Mouse (Mus musculus) embryonic facial prominence, embryonic 13.5 days (tissue): ENCODE data around the gene Coro6. TPM values are rescaled to one million over a fixed set of nuclear protein-coding genes. Genes with fewer than 3 reads are reported as not detected.

Experiments used
- ATAC-seq: fragments of 200-750 bp; cut with Nextera tagmentation; 2 replicates; pipeline ENCODE4 v1.8.0; 2017; ENCODE audit warnings: low read depth; ENCODE audit not compliant: insufficient number of reproducible peaks, insufficient read depth, low FRiP score, low TSS enrichment
- H3K27ac ChIP-seq: fragments of 300-500 bp; sonication (generic); 2 replicates; pipeline ENCODE4 v1.5.1; 2015; ENCODE audit warnings: moderate library complexity, mild to moderate bottlenecking, inconsistent platforms
- H3K27me3 ChIP-seq: fragments of 300-500 bp; sonication (generic); 2 replicates; pipeline ENCODE4 v1.6.1; 2015; ENCODE audit warnings: mild to moderate bottlenecking, inconsistent platforms
- H3K36me3 ChIP-seq: fragments of 300-500 bp; sonication (generic); 2 replicates; pipeline ENCODE4 v1.6.1; 2015; ENCODE audit warnings: mild to moderate bottlenecking, inconsistent platforms
- H3K4me1 ChIP-seq: fragments of 300-500 bp; sonication (generic); 2 replicates; pipeline ENCODE4 v1.6.1; 2015; ENCODE audit warnings: inconsistent platforms
- H3K4me2 ChIP-seq: fragments of 300-500 bp; sonication (generic); 2 replicates; pipeline ENCODE4 v1.6.1; 2015; ENCODE audit warnings: moderate library complexity, mild to moderate bottlenecking, inconsistent platforms
- H3K4me3 ChIP-seq: fragments of 300-500 bp; sonication (generic); 2 replicates; pipeline ENCODE4 v1.5.1; 2015; ENCODE audit warnings: mild to moderate bottlenecking, inconsistent platforms
- H3K9ac ChIP-seq: fragments of 300-500 bp; sonication (generic); 2 replicates; pipeline ENCODE4 v1.6.1; 2015; ENCODE audit warnings: mild to moderate bottlenecking, inconsistent platforms
- H3K9me3 ChIP-seq: fragments of 300-500 bp; sonication (generic); 2 replicates; pipeline ENCODE4 v1.6.1; 2016; ENCODE audit warnings: inconsistent platforms
- WGBS: fragments of 180-500 bp; shearing (Covaris S2); methylation state at CpG from one replicate; pipeline ENCODE4 v1.1.7; 2015; ENCODE audit warnings: mixed read lengths; 5-methylcytosine and 5-hydroxymethylcytosine counted together
- polyA plus RNA-seq: library from polyadenylated mRNA; unstranded; fragments of >200 nt; fragmentation: Nextera tagmentation; extraction: Ambion mirVana; gene quantifications from 2 replicates; pipeline ENCODE4 v1.2.1, GENCODE M21; 2015

Gene Coro6
- polyA plus RNA-seq, 1 experiment from 2014 or later, result 0.10 TPM

- H3K9me3 ChIP-seq, result no peaks in the 10 kb centered on the region
- 0 out of 2 replicates have a peak overlapping the region, but pooled peaks have one; percentile 98 for H3K4me2 ChIP-seq
- H3K36me3 ChIP-seq, result peaks cover 14% of the 10 kb centered on the region
- no peak overlapping the region for H3K9ac ChIP-seq
- no peaks in the 10 kb centered on the region for H3K27me3 ChIP-seq
- ATAC-seq, result no peak
- no peak overlapping the region for H3K27ac ChIP-seq
- no peak overlapping the region for H3K4me3 ChIP-seq
- peaks cover 60% of the 10 kb centered on the region for H3K4me1 ChIP-seq
Measured at GRCm38 (mm10) chr11:77495507-77495906, 33.3 kb downstream of the Coro6 start.

- ATAC-seq, result no peak
- Histone ChIP-seq H3K4me2 (no peak overlapping the region), H3K36me3 (peaks cover 24% of the 10 kb centered on the region), H3K9ac (peak overlapping the region; percentile 46; the same call in 1 of the 2 replicates), H3K4me1 (peaks cover 51% of the 10 kb centered on the region), H3K9me3 (no peaks in the 10 kb centered on the region), H3K27ac (peak overlapping the region; percentile 30; the same call in 1 of the 2 replicates), H3K4me3 (no peak overlapping the region), H3K27me3 (no peaks in the 10 kb centered on the region)
- 26% methylated on average over 6 of the region's 6 CpGs for WGBS
Measured at GRCm38 (mm10) chr11:77497341-77497756, 35.1 kb downstream of the Coro6 start.

- Histone ChIP-seq H3K27ac (0 out of 2 replicates have a peak overlapping the region, but pooled peaks have one; percentile 30), H3K4me2 (no peak overlapping the region), H3K36me3 (peaks cover 29% of the 10 kb centered on the region), H3K27me3 (no peaks in the 10 kb centered on the region), H3K4me1 (peaks cover 50% of the 10 kb centered on the region), H3K9ac (0 out of 2 replicates have a peak overlapping the region, but pooled peaks have one; percentile 37), H3K4me3 (no peak overlapping the region), H3K9me3 (no peaks in the 10 kb centered on the region)
- ATAC-seq, result no peak
- 48% methylated on average over 4 of the region's 4 CpGs for WGBS
Measured at GRCm38 (mm10) chr11:77497851-77498250, 35.6 kb downstream of the Coro6 start.

GRCm38 (mm10) chr11:77498261-77499139, 36.3 kb downstream of the Coro6 start:
- H3K27ac ChIP-seq, result no peak overlapping the region
- H3K36me3 ChIP-seq, result peaks cover 36% of the 10 kb centered on the region
- 0 out of 2 replicates have a peak overlapping the region, but pooled peaks have one; percentile 37 for H3K9ac ChIP-seq
- H3K4me2 ChIP-seq, result no peak overlapping the region
- WGBS, result 68% methylated on average over 12 of the region's 12 CpGs
- H3K4me1 ChIP-seq, result peaks cover 56% of the 10 kb centered on the region
- no peak overlapping the region for H3K4me3 ChIP-seq
- no peak for ATAC-seq
- no peaks in the 10 kb centered on the region for H3K9me3 ChIP-seq
- no peaks in the 10 kb centered on the region for H3K27me3 ChIP-seq

- no peak overlapping the region for H3K4me3 ChIP-seq
- H3K9me3 ChIP-seq, result no peaks in the 10 kb centered on the region
- no peak overlapping the region for H3K9ac ChIP-seq
- H3K36me3 ChIP-seq, result peaks cover 44% of the 10 kb centered on the region
- no peak overlapping the region for H3K4me2 ChIP-seq
- ATAC-seq, result no peak
- no peaks in the 10 kb centered on the region for H3K27me3 ChIP-seq
- H3K4me1 ChIP-seq, result peaks cover 53% of the 10 kb centered on the region
- WGBS, result 83% methylated on average over 7 of the region's 7 CpGs
- no peak overlapping the region for H3K27ac ChIP-seq
Measured at GRCm38 (mm10) chr11:77499354-77499753, 37.1 kb downstream of the Coro6 start.

GRCm38 (mm10) chr11:77500361-77501325, 38.4 kb downstream of the Coro6 start:
- H3K4me2 ChIP-seq, result no peak overlapping the region
- no peak overlapping the region for H3K9ac ChIP-seq
- no peaks in the 10 kb centered on the region for H3K27me3 ChIP-seq
- WGBS, result 82% methylated on average over 17 of the region's 17 CpGs
- no peak for ATAC-seq
- H3K36me3 ChIP-seq, result peaks cover 57% of the 10 kb centered on the region
- no peak overlapping the region; the same call in 1 of the 2 replicates for H3K27ac ChIP-seq
- H3K4me1 ChIP-seq, result peaks cover 42% of the 10 kb centered on the region
- H3K4me3 ChIP-seq, result no peak overlapping the region
- no peaks in the 10 kb centered on the region for H3K9me3 ChIP-seq

- 25% methylated on average over 5 of the region's 5 CpGs for whole genome bisulfite sequencing
- H3K36me3 ChIP-seq, result peaks cover 65% of the 10 kb centered on the region
- ATAC-seq, result no peak
Measured at GRCm38 (mm10) chr11:77501392-77501791, 39.2 kb downstream of the Coro6 start.

GRCm38 (mm10) chr11:77501971-77502370, 39.8 kb downstream of the Coro6 start:
- 93% methylated on average over 4 of the region's 4 CpGs for WGBS
- H3K36me3 ChIP-seq, result peaks cover 71% of the 10 kb centered on the region
- no peak for ATAC-seq

More at GRCm38 (mm10) chr11:77501392-77501791, 39.2 kb downstream of the Coro6 start:
- no peak overlapping the region for H3K4me3 ChIP-seq
- no peak overlapping the region for H3K9ac ChIP-seq
- H3K9me3 ChIP-seq, result no peaks in the 10 kb centered on the region
- no peak overlapping the region for H3K27ac ChIP-seq
- peaks cover 42% of the 10 kb centered on the region for H3K4me1 ChIP-seq
- no peaks in the 10 kb centered on the region for H3K27me3 ChIP-seq
- H3K4me2 ChIP-seq, result no peak overlapping the region

GRCm38 (mm10) chr11:77502481-77502880, 40.3 kb downstream of the Coro6 start:
- ATAC-seq, result no peak
- Histone ChIP-seq H3K4me3 (no peak overlapping the region), H3K27me3 (no peaks in the 10 kb centered on the region), H3K9me3 (no peaks in the 10 kb centered on the region), H3K4me2 (no peak overlapping the region), H3K9ac (peak overlapping the region; percentile 21; the same call in 1 of the 2 replicates), H3K4me1 (peaks cover 41% of the 10 kb centered on the region), H3K36me3 (peaks cover 75% of the 10 kb centered on the region), H3K27ac (no peak overlapping the region)
- WGBS, result 82% methylated on average over 6 of the region's 6 CpGs

More at GRCm38 (mm10) chr11:77501971-77502370, 39.8 kb downstream of the Coro6 start:
- H3K4me2 ChIP-seq, result no peak overlapping the region
- peaks cover 44% of the 10 kb centered on the region for H3K4me1 ChIP-seq
- H3K9me3 ChIP-seq, result no peaks in the 10 kb centered on the region
- no peak overlapping the region for H3K4me3 ChIP-seq
- H3K9ac ChIP-seq, result no peak overlapping the region
- H3K27ac ChIP-seq, result no peak overlapping the region
- no peaks in the 10 kb centered on the region for H3K27me3 ChIP-seq

- ATAC-seq, result no peak
- H3K27me3 ChIP-seq, result no peaks in the 10 kb centered on the region
- peak overlapping the region; percentile 21; the same call in 1 of the 2 replicates for H3K9ac ChIP-seq
- H3K36me3 ChIP-seq, result peaks cover 80% of the 10 kb centered on the region
- H3K4me2 ChIP-seq, result no peak overlapping the region
- H3K4me1 ChIP-seq, result peaks cover 39% of the 10 kb centered on the region
- H3K4me3 ChIP-seq, result no peak overlapping the region
- H3K9me3 ChIP-seq, result no peaks in the 10 kb centered on the region
- H3K27ac ChIP-seq, result peak overlapping the region; percentile 18; the same call in 1 of the 2 replicates
- WGBS, result 57% methylated on average over 3 of the region's 3 CpGs
Measured at GRCm38 (mm10) chr11:77503511-77503910, 41.3 kb downstream of the Coro6 start.

GRCm38 (mm10) chr11:77504377-77504776, 42.2 kb downstream of the Coro6 start:
- Histone ChIP-seq H3K4me1 (peaks cover 45% of the 10 kb centered on the region), H3K9me3 (no peaks in the 10 kb centered on the region), H3K9ac (no peak overlapping the region; the same call in 1 of the 2 replicates), H3K27ac (no peak overlapping the region), H3K4me2 (no peak overlapping the region), H3K4me3 (no peak overlapping the region), H3K27me3 (no peaks in the 10 kb centered on the region), H3K36me3 (peaks cover 84% of the 10 kb centered on the region)
- WGBS, result 95% methylated on average over 19 of the region's 19 CpGs
- ATAC-seq, result no peak
